Mouse (Mus musculus): ENCODE data around the gene Tril. TPM values are rescaled to one million over a fixed set of nuclear protein-coding genes. Genes with fewer than 3 reads are reported as not detected.

The Tril gene
- polyA plus RNA-seq, 1 experiment: 45.2 TPM

DNA sequence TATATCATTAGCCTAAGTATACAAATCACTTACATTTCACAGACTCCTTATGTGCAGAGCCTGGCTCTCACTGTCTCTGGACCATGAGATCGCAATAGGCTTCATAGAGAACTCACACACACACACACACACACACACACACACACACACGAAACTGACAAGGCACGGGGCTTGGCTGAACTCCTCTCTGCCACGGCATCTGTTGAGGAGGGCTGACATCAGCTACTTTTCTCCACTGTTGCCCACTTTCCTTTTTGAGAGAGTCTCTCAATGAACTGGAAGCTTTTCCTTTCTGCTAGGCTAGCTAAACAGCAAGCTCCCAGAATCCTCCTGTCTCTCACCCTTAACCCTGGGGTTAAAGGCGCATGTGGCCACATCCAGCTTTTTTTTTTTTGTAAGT, 14.6 kb downstream of the Tril start:
- Histone ChIP-seq H3K4me3 (replicated peaks; ENCODE audit: insufficient read depth, low read depth, low read length) (no peak overlapping the region), H3K27me3 (ENCODE audit: control insufficient read depth, insufficient read depth, low read length) (no peaks in the 10 kb centered on the region; the same call in 1 of the 2 replicates), H3K27ac (ENCODE audit: insufficient read depth, low read length) (no peak overlapping the region), H3K4me1 (ENCODE audit: control insufficient read depth, insufficient read depth, low read length) (peaks cover 6% of the 10 kb centered on the region; the same call in 1 of the 2 replicates)
- WGBS: 55% methylated on average over 5 of the region's 5 CpGs
- no peak for TF ChIP-seq CTCF (IDR thresholded peaks at IDR 0.05; ENCODE audit: borderline replicate concordance, insufficient read depth, low read depth, low read length)
- no peak for DNase-seq

DNA sequence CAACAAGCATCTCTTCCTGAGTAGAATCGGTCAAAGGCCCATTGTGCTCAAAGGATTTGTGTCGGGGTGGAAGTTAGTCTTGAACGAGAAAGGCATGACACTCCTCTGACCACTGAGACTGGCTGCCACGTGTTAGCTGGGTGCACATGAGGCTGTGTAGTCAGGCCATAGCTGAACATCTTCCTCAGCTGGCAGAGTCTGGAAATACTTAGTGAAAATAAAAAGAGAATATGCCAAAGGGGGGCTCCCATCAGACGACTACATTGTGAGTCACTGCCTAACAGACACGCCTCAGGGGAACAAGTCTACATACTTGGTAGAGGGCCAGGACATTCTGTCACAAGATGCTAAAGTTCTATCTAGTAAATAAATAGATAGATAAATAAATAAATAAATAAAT, 16.5 kb downstream of the Tril start:
- WGBS: 81% methylated on average over 6 of the region's 6 CpGs
- no peak overlapping the region for H3K27ac ChIP-seq (ENCODE audit: insufficient read depth, low read length)

DNA sequence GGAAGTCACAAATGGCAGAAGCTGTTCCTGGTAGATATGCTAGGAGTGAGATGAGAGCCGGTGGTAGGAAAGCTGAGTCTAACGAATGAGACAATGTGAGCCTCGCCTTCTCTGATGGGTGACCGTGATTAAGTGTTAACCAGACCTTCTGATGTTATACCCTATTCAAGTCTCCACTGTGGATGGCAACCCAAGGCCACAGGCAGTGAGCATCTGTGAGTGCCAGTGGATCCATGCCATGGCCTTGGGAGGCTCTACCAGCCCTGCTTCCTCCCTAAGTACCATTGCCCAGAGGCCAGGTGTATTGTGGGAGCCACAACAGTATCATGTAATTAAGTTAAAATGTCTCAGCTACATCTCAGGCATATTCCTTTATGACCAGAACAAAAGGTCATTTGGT, 17.1 kb downstream of the Tril start:
- WGBS: 100% methylated on average over 4 of the region's 4 CpGs
- H3K27me3 ChIP-seq (ENCODE audit: control insufficient read depth, insufficient read depth, low read length): no peaks in the 10 kb centered on the region; the same call in 1 of the 2 replicates
- no peak for TF ChIP-seq POLR2A (IDR thresholded peaks at IDR 0.05; ENCODE audit: borderline replicate concordance, insufficient read depth, low read length)
- TF ChIP-seq CTCF (IDR thresholded peaks at IDR 0.05; ENCODE audit: borderline replicate concordance, insufficient read depth, low read depth, low read length): no peak
- peaks cover 6% of the 10 kb centered on the region; the same call in 1 of the 2 replicates for H3K4me1 ChIP-seq (ENCODE audit: control insufficient read depth, insufficient read depth, low read length)
- no peak overlapping the region for H3K4me3 ChIP-seq (replicated peaks; ENCODE audit: insufficient read depth, low read depth, low read length)
- DNase-seq: no peak
- no peak overlapping the region for H3K27ac ChIP-seq (ENCODE audit: insufficient read depth, low read length)

More for the DNA sequence above, 16.5 kb downstream of the Tril start:
- Histone ChIP-seq H3K27me3 (ENCODE audit: control insufficient read depth, insufficient read depth, low read length) (no peaks in the 10 kb centered on the region; the same call in 1 of the 2 replicates), H3K4me1 (ENCODE audit: control insufficient read depth, insufficient read depth, low read length) (peaks cover 6% of the 10 kb centered on the region; the same call in 1 of the 2 replicates), H3K4me3 (replicated peaks; ENCODE audit: insufficient read depth, low read depth, low read length) (no peak overlapping the region)
- TF ChIP-seq POLR2A (IDR thresholded peaks at IDR 0.05; ENCODE audit: borderline replicate concordance, insufficient read depth, low read length) (no peak), CTCF (IDR thresholded peaks at IDR 0.05; ENCODE audit: borderline replicate concordance, insufficient read depth, low read depth, low read length) (no peak)
- DNase-seq: no peak

DNA sequence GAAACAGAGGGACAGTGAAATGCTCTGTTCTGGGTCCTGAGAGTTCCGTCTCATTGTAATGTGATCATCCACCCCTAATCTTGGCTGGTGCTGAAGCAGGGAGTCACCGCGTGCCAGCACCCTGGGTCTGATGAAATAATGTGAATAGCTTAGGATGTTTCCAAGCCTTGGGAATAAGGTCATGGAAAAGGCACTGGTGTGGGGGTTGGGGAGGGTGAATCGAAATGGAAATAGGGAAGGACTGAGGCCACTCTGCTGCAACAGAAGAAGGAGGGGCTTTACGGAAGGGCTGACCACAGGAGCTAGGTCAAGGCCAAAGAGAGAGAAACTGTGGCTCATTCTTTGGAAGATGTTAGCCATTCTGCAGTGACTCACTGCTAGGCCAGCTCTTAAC, 18.7 kb downstream of the Tril start:
- 33% methylated on average over 5 of the region's 5 CpGs for WGBS
- no peak overlapping the region for H3K27ac ChIP-seq (ENCODE audit: insufficient read depth, low read length)
- no peak overlapping the region for H3K4me3 ChIP-seq (replicated peaks; ENCODE audit: insufficient read depth, low read depth, low read length)
- peaks cover 6% of the 10 kb centered on the region; the same call in 1 of the 2 replicates for H3K4me1 ChIP-seq (ENCODE audit: control insufficient read depth, insufficient read depth, low read length)
- no peak for TF ChIP-seq CTCF (IDR thresholded peaks at IDR 0.05; ENCODE audit: borderline replicate concordance, insufficient read depth, low read depth, low read length)
- no peak for TF ChIP-seq POLR2A (IDR thresholded peaks at IDR 0.05; ENCODE audit: borderline replicate concordance, insufficient read depth, low read length)
- no peaks in the 10 kb centered on the region; the same call in 1 of the 2 replicates for H3K27me3 ChIP-seq (ENCODE audit: control insufficient read depth, insufficient read depth, low read length)
- peak in 1 of 2 experiments; percentile 37 for DNase-seq

DNA sequence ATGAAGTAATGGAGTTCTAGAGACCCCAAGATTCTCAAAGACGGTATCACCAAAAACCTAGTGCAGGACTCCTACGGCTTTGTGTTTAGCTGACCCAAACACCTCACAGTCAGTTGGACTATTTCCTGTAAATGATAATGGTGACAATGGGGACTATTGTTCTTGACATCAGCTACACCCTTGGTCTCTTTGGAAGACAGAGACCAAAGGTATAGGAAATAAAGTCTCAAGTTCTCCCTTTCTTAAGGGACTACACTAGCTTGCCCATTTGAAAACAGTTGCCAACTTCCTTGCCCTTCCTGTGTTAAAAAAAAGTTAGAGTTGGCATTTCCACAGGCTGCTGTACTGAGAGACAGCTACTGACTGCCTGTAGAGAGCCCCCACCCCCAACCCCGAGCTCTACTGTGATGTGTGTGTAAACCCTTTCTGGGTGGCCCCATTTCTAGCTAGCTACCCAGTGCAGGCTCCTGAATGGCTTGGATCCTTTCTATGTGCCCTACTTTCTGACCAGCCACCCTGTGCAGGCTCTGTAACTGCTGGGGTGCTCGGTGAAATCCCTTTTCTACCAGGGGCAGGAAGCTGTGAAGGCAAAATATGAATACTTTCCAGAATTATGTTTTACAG, 19.2 kb downstream of the Tril start:
- Histone ChIP-seq H3K27me3 (ENCODE audit: control insufficient read depth, insufficient read depth, low read length) (no peaks in the 10 kb centered on the region; the same call in 1 of the 2 replicates), H3K27ac (ENCODE audit: insufficient read depth, low read length) (no peak overlapping the region)
- peak in 1 of 2 experiments; percentile 38 for DNase-seq

DNA sequence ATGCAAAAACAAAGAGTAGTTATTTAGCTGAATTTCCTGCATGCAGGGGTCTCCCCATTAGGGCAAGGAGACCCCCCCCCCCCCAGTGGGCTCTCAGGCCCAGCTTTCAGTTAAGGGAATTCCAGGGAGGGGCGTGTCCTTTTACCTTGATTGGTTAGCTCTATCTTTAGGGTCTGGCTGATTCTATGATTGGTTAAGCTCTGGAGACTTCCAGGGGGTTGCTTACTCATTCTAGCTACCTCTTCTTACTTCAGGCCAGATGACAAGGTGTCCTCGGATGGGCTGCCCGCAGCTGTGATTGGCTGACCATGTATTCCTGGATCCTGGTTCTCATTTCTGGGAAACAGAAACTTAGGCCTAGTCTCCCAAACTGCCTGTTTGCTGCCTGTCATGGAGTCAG, 21.8 kb downstream of the Tril start:
- H3K27me3 ChIP-seq (ENCODE audit: control insufficient read depth, insufficient read depth, low read length): no peaks in the 10 kb centered on the region
- 97% methylated on average over 3 of the region's 3 CpGs for WGBS
- TF ChIP-seq POLR2A (IDR thresholded peaks at IDR 0.05; ENCODE audit: borderline replicate concordance, insufficient read depth, low read length) (no peak), CTCF (IDR thresholded peaks at IDR 0.05; ENCODE audit: borderline replicate concordance, insufficient read depth, low read depth, low read length) (no peak)

More for the DNA sequence above, 19.2 kb downstream of the Tril start:
- peaks cover 6% of the 10 kb centered on the region; the same call in 1 of the 2 replicates for H3K4me1 ChIP-seq (ENCODE audit: control insufficient read depth, insufficient read depth, low read length)
- WGBS: 61% methylated on average over 4 of the region's 4 CpGs
- no peak overlapping the region for H3K4me3 ChIP-seq (replicated peaks; ENCODE audit: insufficient read depth, low read depth, low read length)
- TF ChIP-seq CTCF (IDR thresholded peaks at IDR 0.05; ENCODE audit: borderline replicate concordance, insufficient read depth, low read depth, low read length) (no peak), POLR2A (IDR thresholded peaks at IDR 0.05; ENCODE audit: borderline replicate concordance, insufficient read depth, low read length) (no peak)

DNA sequence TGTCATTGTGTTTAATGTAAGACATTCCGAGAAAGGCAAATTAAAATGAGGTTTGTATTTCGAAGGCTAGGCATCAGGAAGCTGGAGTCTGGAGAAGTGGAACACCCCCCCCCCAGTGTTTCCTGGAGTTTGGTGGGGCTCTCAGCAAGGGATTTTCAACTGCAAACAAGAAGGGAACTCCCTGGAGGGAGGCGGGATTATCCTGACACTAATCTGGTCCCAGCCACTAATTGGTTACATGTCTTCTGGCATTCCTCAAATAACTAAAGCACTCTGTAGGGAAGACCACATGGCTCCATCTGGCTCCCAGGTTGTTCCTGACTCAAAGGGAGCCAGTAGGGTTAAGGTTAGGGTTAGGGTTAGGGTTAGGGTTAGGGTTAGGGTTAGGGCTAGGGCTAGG, 23.8 kb downstream of the Tril start:
- 84% methylated on average over 3 of the region's 3 CpGs for WGBS
- Histone ChIP-seq H3K4me1 (ENCODE audit: control insufficient read depth, insufficient read depth, low read length) (peaks cover under 1% of the 10 kb centered on the region; the same call in 1 of the 2 replicates), H3K27ac (ENCODE audit: insufficient read depth, low read length) (no peak overlapping the region), H3K27me3 (ENCODE audit: control insufficient read depth, insufficient read depth, low read length) (no peaks in the 10 kb centered on the region), H3K4me3 (replicated peaks; ENCODE audit: insufficient read depth, low read depth, low read length) (no peak overlapping the region)
- TF ChIP-seq CTCF (IDR thresholded peaks at IDR 0.05; ENCODE audit: borderline replicate concordance, insufficient read depth, low read depth, low read length): no peak
- TF ChIP-seq POLR2A (IDR thresholded peaks at IDR 0.05; ENCODE audit: borderline replicate concordance, insufficient read depth, low read length): no peak
- DNase-seq: no peak

More for the DNA sequence above, 21.8 kb downstream of the Tril start:
- no peak for DNase-seq
- H3K4me1 ChIP-seq (ENCODE audit: control insufficient read depth, insufficient read depth, low read length): peaks cover 6% of the 10 kb centered on the region; the same call in 1 of the 2 replicates
- H3K27ac ChIP-seq (ENCODE audit: insufficient read depth, low read length): no peak overlapping the region
- no peak overlapping the region for H3K4me3 ChIP-seq (replicated peaks; ENCODE audit: insufficient read depth, low read depth, low read length)

DNA sequence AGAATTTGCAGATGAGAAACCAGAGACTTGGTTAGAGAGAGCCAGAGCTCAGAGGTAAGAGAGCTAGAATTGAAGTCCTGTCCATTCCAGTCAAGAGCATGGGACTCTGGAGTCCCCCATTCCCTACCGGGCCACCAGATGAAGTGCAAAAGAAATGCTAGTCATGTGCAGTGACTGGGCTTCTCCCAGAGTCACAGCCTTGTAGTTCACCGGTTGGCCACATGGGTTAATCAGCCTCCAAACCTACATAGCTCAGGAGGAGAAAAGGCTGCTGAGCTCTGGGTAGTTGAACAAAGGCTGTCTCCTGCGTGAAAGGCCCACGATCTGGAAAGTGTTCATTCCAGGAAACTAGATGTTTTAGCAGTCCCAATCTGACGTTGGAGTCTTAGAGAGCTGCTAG, 24.8 kb downstream of the Tril start:
- no peaks in the 10 kb centered on the region; the same call in 1 of the 2 replicates for H3K4me1 ChIP-seq (ENCODE audit: control insufficient read depth, insufficient read depth, low read length)
- WGBS: 35% methylated on average over 5 of the region's 5 CpGs
- H3K27ac ChIP-seq (ENCODE audit: insufficient read depth, low read length): no peak overlapping the region
- H3K27me3 ChIP-seq (ENCODE audit: control insufficient read depth, insufficient read depth, low read length): no peaks in the 10 kb centered on the region
- TF ChIP-seq CTCF (IDR thresholded peaks at IDR 0.05; ENCODE audit: borderline replicate concordance, insufficient read depth, low read depth, low read length) (peak; percentile 72), POLR2A (IDR thresholded peaks at IDR 0.05; ENCODE audit: borderline replicate concordance, insufficient read depth, low read length) (no peak)
- DNase-seq: peak; percentile 56
- H3K4me3 ChIP-seq (replicated peaks; ENCODE audit: insufficient read depth, low read depth, low read length): no peak overlapping the region
